Mouse (Mus musculus) gastrocnemius, postnatal 10 days (tissue): ENCODE data around the gene 9430015G10Rik. TPM values are rescaled to one million over a fixed set of nuclear protein-coding genes. Genes with fewer than 3 reads are reported as not detected.

Experiments used
- DNase-seq: peaks from one replicate; pipeline ENCODE4 v3.0.0; 2021; ENCODE audit warnings: mixed read lengths
- total RNA-seq, 2 experiments: library from RNA; stranded (reverse); gene quantifications; 2 replicates each; pipeline ENCODE4 v1.2.3; 2021

The 9430015G10Rik gene
- total RNA-seq, 2 experiments from 2014 or later = 3.0 to 5.8 TPM

DNA sequence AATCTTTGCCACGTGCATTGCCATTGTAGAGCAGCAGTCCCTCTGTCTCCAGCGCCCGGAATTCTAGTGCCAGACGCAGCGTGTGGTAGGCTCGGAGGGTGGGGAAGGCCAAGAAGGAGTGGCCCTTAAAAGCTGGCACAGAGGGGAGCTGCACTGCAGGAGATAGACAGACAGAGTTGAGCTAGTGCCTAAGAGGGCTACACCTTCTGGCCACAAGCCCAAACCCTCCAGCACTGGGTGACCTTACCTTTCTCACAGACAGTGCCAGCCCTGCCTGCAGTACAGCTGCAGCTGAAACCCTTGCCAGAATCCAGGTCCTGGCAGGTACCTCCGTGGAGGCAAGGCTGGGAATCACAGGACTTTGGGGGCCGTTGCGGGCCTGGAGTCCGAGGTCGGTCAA, 62.0 kb downstream of the 9430015G10Rik start:
- no peak for DNase-seq

Other genes starting within 250 kb of the 9430015G10Rik start
- gene Tas1r3, start 246.6 kb upstream of the 9430015G10Rik start, total RNA-seq = under 1 TPM; 0.11 to 0.26 TPM
- 10 to 100 TPM; 13.6 to 20.5 TPM for gene Cptp, start 240.5 kb upstream of the 9430015G10Rik start, total RNA-seq
- 10 to 100 TPM; 18.9 to 21.7 TPM for gene Ints11, start 240.4 kb upstream of the 9430015G10Rik start, total RNA-seq
- 10 to 100 TPM; 16.9 to 23.6 TPM for gene Pusl1, start 218.2 kb upstream of the 9430015G10Rik start, total RNA-seq
- 10 to 100 TPM; 13.8 to 23.1 TPM for gene Acap3, start 218.2 kb upstream of the 9430015G10Rik start, total RNA-seq
- 10 to 100 TPM; 62.1 to 67.2 TPM for gene Ube2j2, start 166.2 kb upstream of the 9430015G10Rik start, total RNA-seq
- gene C1qtnf12, start 147.7 kb upstream of the 9430015G10Rik start, total RNA-seq = 10 to 100 TPM; 20.8 to 23.1 TPM
- 1 to 10 TPM; 3.1 to 3.8 TPM for gene B3galt6, start 117.3 kb upstream of the 9430015G10Rik start, total RNA-seq
- 10 to 100 TPM; 87.9 to 96.0 TPM for gene Sdf4, start 117.1 kb upstream of the 9430015G10Rik start, total RNA-seq
- gene Tnfrsf4, start 96.1 kb upstream of the 9430015G10Rik start, total RNA-seq = under 1 TPM; 0.31 to 0.93 TPM
- under 1 TPM in 1 of 2 experiments, not detected in 1; 0.36 TPM for gene Tnfrsf18, start 83.8 kb upstream of the 9430015G10Rik start, total RNA-seq
- gene Ttll10, start 50.6 kb upstream of the 9430015G10Rik start, total RNA-seq = not detected
- under 1 TPM; 0.14 to 0.16 TPM for gene Rnf223, start 20.5 kb downstream of the 9430015G10Rik start, total RNA-seq
- 10 to 100 TPM; 31.4 to 40.8 TPM for gene Agrn, start 87.5 kb downstream of the 9430015G10Rik start, total RNA-seq
- gene Isg15, start 90.8 kb downstream of the 9430015G10Rik start, total RNA-seq = under 1 TPM in 1 of 2 experiments, not detected in 1; 0.33 TPM
- gene AW011738, start 93.3 kb downstream of the 9430015G10Rik start, total RNA-seq = 1 to 10 TPM; 2.7 to 3.2 TPM
- gene Perm1, start 105.9 kb downstream of the 9430015G10Rik start, total RNA-seq = 10 to 100 TPM; 41.4 to 50.3 TPM
- 1 to 10 TPM; 6.5 to 8.7 TPM for gene Plekhn1, start 124.9 kb downstream of the 9430015G10Rik start, total RNA-seq
- gene Noc2l, start 126.0 kb downstream of the 9430015G10Rik start, total RNA-seq = 10 to 100 TPM; 28.3 to 31.8 TPM
- gene Samd11, start 145.7 kb downstream of the 9430015G10Rik start, total RNA-seq = under 1 TPM; 0.35 to 0.79 TPM
- not detected for gene Vmn2r-ps159, start 221.1 kb downstream of the 9430015G10Rik start, total RNA-seq